Mouse (Mus musculus): ENCODE measurements around the gene Cdkn2d. TPM values are rescaled to one million over a fixed set of nuclear protein-coding genes. Genes with fewer than 3 reads are reported as not detected.

Gene Cdkn2d
- polyA plus RNA-seq, 1 experiment from 2014 or later, result 43.7 TPM

DNA sequence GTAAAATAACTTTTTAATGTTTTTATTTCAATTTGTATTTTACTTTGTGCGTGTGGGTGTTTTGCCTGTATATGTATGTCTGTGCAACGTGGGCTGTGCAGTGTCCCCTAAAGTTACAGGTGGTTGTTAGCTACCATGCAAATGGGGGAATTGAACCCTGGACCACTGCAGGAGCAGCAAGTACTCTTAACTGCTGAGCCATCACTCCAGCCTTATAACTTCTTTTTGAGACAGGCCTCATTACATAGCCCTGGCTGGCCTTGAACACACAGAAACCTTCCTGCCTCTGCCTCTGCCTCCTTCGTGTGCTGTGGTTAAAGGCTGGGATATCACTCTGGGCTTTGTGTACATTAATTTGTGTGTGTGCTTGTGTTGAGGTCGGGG is 51.8 kb downstream of the Cdkn2d start:
- H3K9ac ChIP-seq (ENCODE audit: low read length), result peak overlapping the region; percentile 95
- H3K9me3 ChIP-seq (ENCODE audit: control insufficient read depth, low read length), result no peaks in the 10 kb centered on the region
- H3K36me3 ChIP-seq (ENCODE audit: control insufficient read depth, insufficient read depth, low read length), result peaks cover 17% of the 10 kb centered on the region
- ATAC-seq (replicated peaks; ENCODE audit: low FRiP score, low TSS enrichment, low read depth), result no peak
- no peak for DNase-seq (ENCODE audit: low spot score)
- peak overlapping the region; percentile 92 for H3K4me3 ChIP-seq (ENCODE audit: low read depth, low read length)
- peaks cover 25% of the 10 kb centered on the region for H3K4me1 ChIP-seq (replicated peaks; ENCODE audit: control insufficient read depth, insufficient read depth, low read length)
- H3K27me3 ChIP-seq (replicated peaks; ENCODE audit: control insufficient read depth, insufficient read depth, low read length), result peaks cover 19% of the 10 kb centered on the region
- no peak overlapping the region; the same call in 1 of the 2 replicates for H3K27ac ChIP-seq (ENCODE audit: low read depth)
- peak overlapping the region; percentile 92 for H3K4me2 ChIP-seq (ENCODE audit: low read length)
- 30% methylated on average over 4 of the region's 4 CpGs for WGBS

DNA sequence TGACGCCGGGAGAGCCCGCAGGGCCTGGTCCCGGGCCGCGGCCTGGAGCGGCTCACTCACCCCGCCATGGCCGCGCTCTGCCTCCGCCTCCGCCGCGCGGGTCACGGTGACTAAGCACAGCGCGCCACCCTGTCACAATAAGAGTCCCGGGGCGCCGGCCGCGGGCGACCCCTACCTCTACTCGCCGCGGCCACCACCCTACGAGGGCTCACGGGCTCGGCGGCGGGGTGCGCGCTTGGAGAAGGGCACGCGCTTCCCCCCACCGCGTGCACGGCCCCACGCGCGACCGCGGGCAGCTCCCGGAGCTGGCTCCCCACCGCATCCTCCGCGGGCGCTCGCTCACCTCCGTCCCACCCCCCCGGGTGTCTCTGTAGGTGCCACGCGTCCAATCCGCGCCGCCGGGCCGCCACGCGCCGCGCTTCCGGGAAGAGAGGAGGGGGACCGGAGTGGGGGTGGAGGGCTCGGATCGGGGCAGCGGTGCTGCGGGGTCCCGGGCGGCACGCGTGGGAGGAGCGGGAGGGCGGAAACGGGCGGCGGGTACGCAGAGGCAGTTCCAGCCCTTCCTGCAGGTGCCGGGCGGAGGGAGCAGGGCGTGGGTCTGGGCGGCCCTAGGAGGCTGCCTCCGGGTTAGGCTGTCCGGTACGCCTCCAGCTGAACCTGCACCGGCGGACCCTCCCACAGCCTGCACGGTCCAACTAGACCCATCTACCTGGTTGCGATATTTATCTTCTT is 52.3 kb downstream of the Cdkn2d start, which contains the start of gene Keap1:
Gene Keap1, minus strand, starts transcription at position 629 of the 732 bp plus-strand sequence.
- H3K27me3 ChIP-seq (replicated peaks; ENCODE audit: control insufficient read depth, insufficient read depth, low read length), result peaks cover 14% of the 10 kb centered on the region
- WGBS, result under 1% methylated on average over 84 of the region's 90 CpGs
- H3K36me3 ChIP-seq (ENCODE audit: control insufficient read depth, insufficient read depth, low read length), result peaks cover 23% of the 10 kb centered on the region
- peak within 1 kb of the TSS; percentile 82 for H3K27ac ChIP-seq (ENCODE audit: low read depth)
- peak; percentile 89 for DNase-seq (ENCODE audit: low spot score)
- peak within 1 kb of the TSS; percentile 92 for H3K4me2 ChIP-seq (ENCODE audit: low read length)
- H3K9me3 ChIP-seq (ENCODE audit: control insufficient read depth, low read length), result no peaks in the 10 kb centered on the region
- peak; percentile 86 for ATAC-seq (replicated peaks; ENCODE audit: low FRiP score, low TSS enrichment, low read depth)
- H3K4me3 ChIP-seq (ENCODE audit: low read depth, low read length), result peak within 1 kb of the TSS; percentile 92
- peak within 1 kb of the TSS; percentile 95 for H3K9ac ChIP-seq (ENCODE audit: low read length)
- H3K4me1 ChIP-seq (replicated peaks; ENCODE audit: control insufficient read depth, insufficient read depth, low read length), result peaks cover 20% of the 10 kb centered on the region

Other genes with a start within 250 kb of the Cdkn2d start
- gene Zglp1, start 224.3 kb downstream of the Cdkn2d start, polyA plus RNA-seq (2014; fragmentation: Nextera tagmentation; extraction: Ambion mirVana), result 1.3 TPM in 1 of 2 replicates, not detected in the other
- 0.20 and 0.74 TPM in 2 replicates for gene Gm49373, start 218.3 kb downstream of the Cdkn2d start, polyA plus RNA-seq (2014; fragmentation: Nextera tagmentation; extraction: Ambion mirVana)
- 71.4 and 74.4 TPM in 2 replicates for gene Fdx1l, start 217.8 kb downstream of the Cdkn2d start, polyA plus RNA-seq (2014; fragmentation: Nextera tagmentation; extraction: Ambion mirVana)
- 2.2 and 3.7 TPM in 2 replicates for gene Gm38431, start 199.4 kb downstream of the Cdkn2d start, polyA plus RNA-seq (2014; fragmentation: Nextera tagmentation; extraction: Ambion mirVana)
- gene Raver1, start 199.4 kb downstream of the Cdkn2d start, polyA plus RNA-seq (2014; fragmentation: Nextera tagmentation; extraction: Ambion mirVana), result 84.1 and 87.5 TPM in 2 replicates
- gene Tyk2, start 160.2 kb downstream of the Cdkn2d start, polyA plus RNA-seq (2014; fragmentation: Nextera tagmentation; extraction: Ambion mirVana), result 11.7 and 12.1 TPM in 2 replicates
- 307 and 327 TPM in 2 replicates for gene Cdc37, start 141.4 kb downstream of the Cdkn2d start, polyA plus RNA-seq (2014; fragmentation: Nextera tagmentation; extraction: Ambion mirVana)
- gene Pde4a, start 125.7 kb downstream of the Cdkn2d start, polyA plus RNA-seq (2014; fragmentation: Nextera tagmentation; extraction: Ambion mirVana), result 6.7 and 7.0 TPM in 2 replicates
- gene Keap1, start 52.0 kb downstream of the Cdkn2d start, polyA plus RNA-seq (2014; fragmentation: Nextera tagmentation; extraction: Ambion mirVana), result 41.0 and 43.0 TPM in 2 replicates
- gene S1pr5, start 43.0 kb downstream of the Cdkn2d start, polyA plus RNA-seq (2014; fragmentation: Nextera tagmentation; extraction: Ambion mirVana), result 0.07 and 0.13 TPM in 2 replicates
- gene Atg4d, start 26.1 kb downstream of the Cdkn2d start, polyA plus RNA-seq (2014; fragmentation: Nextera tagmentation; extraction: Ambion mirVana), result 42.6 and 45.4 TPM in 2 replicates
- gene Kri1, start 3.4 kb downstream of the Cdkn2d start, polyA plus RNA-seq (2014; fragmentation: Nextera tagmentation; extraction: Ambion mirVana), result 12.8 TPM in 2 replicates
- 69.6 and 75.8 TPM in 2 replicates for gene Ap1m2, start 20.9 kb upstream of the Cdkn2d start, polyA plus RNA-seq (2014; fragmentation: Nextera tagmentation; extraction: Ambion mirVana)
- 70.1 and 74.6 TPM in 2 replicates for gene Slc44a2, start 29.3 kb upstream of the Cdkn2d start, polyA plus RNA-seq (2014; fragmentation: Nextera tagmentation; extraction: Ambion mirVana)
- 179 and 188 TPM in 2 replicates for gene Ilf3, start 76.5 kb upstream of the Cdkn2d start, polyA plus RNA-seq (2014; fragmentation: Nextera tagmentation; extraction: Ambion mirVana)
- gene Qtrt1, start 120.4 kb upstream of the Cdkn2d start, polyA plus RNA-seq (2014; fragmentation: Nextera tagmentation; extraction: Ambion mirVana), result 69.9 and 77.3 TPM in 2 replicates
- gene Dnm2, start 133.5 kb upstream of the Cdkn2d start, polyA plus RNA-seq (2014; fragmentation: Nextera tagmentation; extraction: Ambion mirVana), result 65.2 and 67.3 TPM in 2 replicates
- 88.4 and 91.0 TPM in 2 replicates for gene Tmed1, start 218.8 kb upstream of the Cdkn2d start, polyA plus RNA-seq (2014; fragmentation: Nextera tagmentation; extraction: Ambion mirVana)
- 3.1 and 4.2 TPM in 2 replicates for gene AB124611, start 234.8 kb upstream of the Cdkn2d start, polyA plus RNA-seq (2014; fragmentation: Nextera tagmentation; extraction: Ambion mirVana)